Mouse (Mus musculus) liver, adult 2 months (tissue): ENCODE measurements around the gene Gm20605. TPM values are rescaled to one million over a fixed set of nuclear protein-coding genes. Genes with fewer than 3 reads are reported as not detected.
A peak's percentile ranks its signal among the peaks of the same experiment; 100 is the strongest.

Experiments
- DNase-seq: peaks from one replicate; pipeline ENCODE4 v3.0.0-alpha.2; 2011; ENCODE audit warnings: low read depth, low spot score; ENCODE audit errors: extremely low read depth
- H3K27ac ChIP-seq: fragments of 200-500 bp; replicated peaks from 2 replicates; pipeline ENCODE4 v1.5.1; 2012; ENCODE audit warnings: low read depth, mild to moderate bottlenecking, control low read depth, inconsistent platforms, low read length; ENCODE audit not compliant: insufficient read depth
- H3K27me3 ChIP-seq: fragments of 200-500 bp; 2 replicates; pipeline ENCODE4 v1.6.1; 2012; ENCODE audit warnings: mild to moderate bottlenecking, moderate library complexity, low read length, inconsistent platforms; ENCODE audit not compliant: control insufficient read depth, insufficient read depth
- H3K36me3 ChIP-seq: fragments of 200-500 bp; 2 replicates; pipeline ENCODE4 v1.6.1; 2012; ENCODE audit warnings: low read length, inconsistent platforms; ENCODE audit not compliant: control insufficient read depth, insufficient read depth
- H3K4me1 ChIP-seq: fragments of 200-500 bp; 2 replicates; pipeline ENCODE4 v1.6.1; 2011; ENCODE audit warnings: low read length; ENCODE audit not compliant: control insufficient read depth, insufficient read depth
- H3K4me3 ChIP-seq: fragments of 200-500 bp; 2 replicates; pipeline ENCODE4 v1.5.1; 2011; ENCODE audit warnings: low read depth, mild to moderate bottlenecking, control low read depth, low read length, moderate library complexity; ENCODE audit not compliant: insufficient read depth
- H3K79me2 ChIP-seq: fragments of 200-500 bp; 2 replicates; pipeline ENCODE4 v1.6.1; 2012; ENCODE audit warnings: inconsistent platforms, mild to moderate bottlenecking, low read length, moderate library complexity; ENCODE audit not compliant: control insufficient read depth, insufficient read depth
- H3K9ac ChIP-seq: fragments of 200-500 bp; 2 replicates; pipeline ENCODE4 v1.6.1; 2012; ENCODE audit warnings: low read depth, mild to moderate bottlenecking, control low read depth, inconsistent platforms, low read length
- CTCF ChIP-seq: fragments of 200-500 bp; IDR thresholded peaks from 2 replicates; pipeline ENCODE4 v1.5.1; 2011; ENCODE audit warnings: low read depth, low read length, control low read depth
- POLR2A ChIP-seq: fragments of 200-500 bp; IDR thresholded peaks from 2 replicates; pipeline ENCODE4 v1.6.1; 2011; ENCODE audit warnings: low read length, control low read depth; ENCODE audit not compliant: insufficient read depth; ENCODE audit errors: extremely low read depth
- WGBS: fragments of 180-500 bp; shearing (Covaris S2); methylation state at CpG from one replicate; pipeline ENCODE4 v1.1.7; 2018; 5-methylcytosine and 5-hydroxymethylcytosine counted together
- polyA plus RNA-seq: library from polyadenylated mRNA; depleted of rRNA; stranded (reverse); fragments of >200 nt; gene quantifications from 2 replicates; pipeline ENCODE4 v1.2.3, GENCODE M21; 2012
- total RNA-seq: library from RNA; depleted of rRNA; stranded (reverse); fragments of >200 nt; gene quantifications from 2 replicates; pipeline ENCODE4 v1.2.3, GENCODE M21; 2014

Gm20605 gene
- total and polyA plus RNA-seq, 2 experiments, result 0.74 to 5.6 TPM

DNA sequence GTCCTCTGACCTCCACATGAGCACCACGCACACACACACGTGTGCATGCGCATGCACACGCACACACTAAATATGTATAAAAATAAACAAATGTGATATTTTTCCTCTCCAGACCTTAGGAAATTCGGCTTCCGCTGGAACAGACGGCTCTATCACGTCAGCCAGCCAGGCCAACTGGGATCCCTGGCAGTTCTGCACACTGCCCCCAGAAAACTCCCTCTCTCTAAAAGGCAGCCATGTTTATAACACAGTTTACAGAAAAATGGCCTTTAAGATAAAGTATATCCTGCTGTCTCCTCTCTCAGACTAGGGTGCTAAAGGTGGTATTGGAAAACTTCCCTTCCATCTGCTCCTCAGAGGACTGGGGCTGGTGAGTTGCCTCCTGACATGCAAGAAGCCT is 48.9 kb downstream of the Gm20605 start:
- H3K27me3 ChIP-seq, result no peaks in the 10 kb centered on the region
- no peak overlapping the region for H3K9ac ChIP-seq
- H3K4me1 ChIP-seq, result peaks cover 44% of the 10 kb centered on the region
- peaks cover 29% of the 10 kb centered on the region; the same call in 1 of the 2 replicates for H3K79me2 ChIP-seq
- no peaks in the 10 kb centered on the region for H3K36me3 ChIP-seq
- H3K4me3 ChIP-seq, result no peak overlapping the region
- 91% methylated on average over 8 of the region's 8 CpGs for WGBS
- H3K27ac ChIP-seq, result 0 out of 2 replicates have a peak overlapping the region, but pooled peaks have one; percentile 28
- TF ChIP-seq CTCF, result no peak
- TF ChIP-seq POLR2A, result no peak
- no peak for DNase-seq

DNA sequence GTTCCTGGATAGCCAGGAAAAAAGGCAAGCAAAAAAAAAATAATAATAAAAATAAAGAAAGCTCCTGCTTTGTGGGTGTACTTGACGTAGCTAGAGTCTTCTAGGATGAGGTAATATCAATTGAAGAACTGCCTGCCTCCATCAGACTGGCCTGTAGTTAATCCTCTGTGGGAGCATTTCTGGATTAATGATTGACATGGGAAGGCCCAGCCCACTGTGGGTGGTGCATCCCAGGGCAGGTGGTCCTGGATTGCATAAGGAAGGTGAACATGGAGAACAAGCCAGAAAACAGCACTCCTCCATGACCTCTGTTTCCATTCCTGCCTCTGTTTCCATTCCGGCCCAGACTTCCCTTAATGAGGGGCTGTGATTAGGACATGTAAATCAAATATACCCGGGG is 49.8 kb downstream of the Gm20605 start:
- H3K4me3 ChIP-seq, result no peak overlapping the region
- no peaks in the 10 kb centered on the region for H3K36me3 ChIP-seq
- peaks cover 33% of the 10 kb centered on the region; the same call in 1 of the 2 replicates for H3K79me2 ChIP-seq
- H3K27me3 ChIP-seq, result no peaks in the 10 kb centered on the region
- no peak for TF ChIP-seq POLR2A
- TF ChIP-seq CTCF, result no peak
- DNase-seq, result peak; percentile 70
- H3K9ac ChIP-seq, result no peak overlapping the region
- H3K4me1 ChIP-seq, result peaks cover 35% of the 10 kb centered on the region
- WGBS, result 52% methylated on average over 3 of the region's 3 CpGs
- peak overlapping the region; percentile 46 for H3K27ac ChIP-seq

DNA sequence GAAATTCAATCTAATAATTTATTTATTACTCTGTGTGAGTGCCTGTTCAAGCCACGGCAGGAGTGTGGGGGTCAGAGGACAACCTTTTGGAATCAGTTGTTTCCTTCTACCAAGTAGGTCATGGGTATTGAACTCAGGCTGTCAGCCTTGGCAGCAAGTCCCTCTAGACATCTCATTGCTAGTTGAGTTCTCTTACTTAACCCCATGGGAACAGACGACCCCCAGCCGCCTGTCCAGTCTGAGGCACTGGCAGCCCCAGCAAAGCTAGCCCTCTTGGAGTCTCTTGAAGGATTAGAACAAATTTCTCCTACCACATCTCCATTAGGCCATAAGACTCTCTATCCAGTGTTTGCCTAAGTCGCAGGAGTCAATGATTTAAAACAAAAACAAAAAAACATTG is 50.8 kb downstream of the Gm20605 start:
- TF ChIP-seq POLR2A (no peak), CTCF (no peak)
- H3K27me3 ChIP-seq, result no peaks in the 10 kb centered on the region
- WGBS, result 27% methylated on average over 4 of the region's 4 CpGs
- no peak overlapping the region for H3K4me3 ChIP-seq
- peak overlapping the region; percentile 62 for H3K27ac ChIP-seq
- no peak overlapping the region for H3K9ac ChIP-seq
- no peaks in the 10 kb centered on the region for H3K36me3 ChIP-seq
- H3K79me2 ChIP-seq, result peaks cover 33% of the 10 kb centered on the region; the same call in 1 of the 2 replicates
- peak; percentile 77 for DNase-seq
- H3K4me1 ChIP-seq, result peaks cover 33% of the 10 kb centered on the region

DNA sequence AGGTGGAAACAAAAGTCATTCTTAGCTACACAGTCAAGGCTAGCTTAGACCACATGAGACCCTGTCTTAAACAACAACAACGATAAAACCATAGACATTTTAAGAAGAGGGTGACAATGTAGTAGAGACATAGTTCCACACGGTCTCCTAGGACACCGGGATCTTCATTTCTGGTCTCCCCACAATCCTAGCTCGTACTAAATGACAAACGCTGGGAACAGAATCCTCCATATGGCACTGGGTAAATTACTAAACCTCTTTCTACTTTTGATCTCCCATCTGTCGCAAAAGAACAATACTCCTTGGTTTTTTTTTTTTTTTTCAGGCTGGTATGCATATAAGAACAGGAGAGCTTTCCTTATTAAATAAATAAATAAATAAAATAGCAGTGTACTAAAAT is 53.6 kb downstream of the Gm20605 start:
- H3K79me2 ChIP-seq, result peaks cover 27% of the 10 kb centered on the region; the same call in 1 of the 2 replicates
- H3K27ac ChIP-seq, result 0 out of 2 replicates have a peak overlapping the region, but pooled peaks have one; percentile 5
- no peak for DNase-seq
- TF ChIP-seq POLR2A (no peak), CTCF (no peak)
- H3K4me3 ChIP-seq, result no peak overlapping the region
- H3K9ac ChIP-seq, result no peak overlapping the region
- WGBS, result 79% methylated on average over 6 of the region's 6 CpGs
- H3K4me1 ChIP-seq, result peaks cover 18% of the 10 kb centered on the region
- H3K27me3 ChIP-seq, result no peaks in the 10 kb centered on the region
- no peaks in the 10 kb centered on the region for H3K36me3 ChIP-seq

DNA sequence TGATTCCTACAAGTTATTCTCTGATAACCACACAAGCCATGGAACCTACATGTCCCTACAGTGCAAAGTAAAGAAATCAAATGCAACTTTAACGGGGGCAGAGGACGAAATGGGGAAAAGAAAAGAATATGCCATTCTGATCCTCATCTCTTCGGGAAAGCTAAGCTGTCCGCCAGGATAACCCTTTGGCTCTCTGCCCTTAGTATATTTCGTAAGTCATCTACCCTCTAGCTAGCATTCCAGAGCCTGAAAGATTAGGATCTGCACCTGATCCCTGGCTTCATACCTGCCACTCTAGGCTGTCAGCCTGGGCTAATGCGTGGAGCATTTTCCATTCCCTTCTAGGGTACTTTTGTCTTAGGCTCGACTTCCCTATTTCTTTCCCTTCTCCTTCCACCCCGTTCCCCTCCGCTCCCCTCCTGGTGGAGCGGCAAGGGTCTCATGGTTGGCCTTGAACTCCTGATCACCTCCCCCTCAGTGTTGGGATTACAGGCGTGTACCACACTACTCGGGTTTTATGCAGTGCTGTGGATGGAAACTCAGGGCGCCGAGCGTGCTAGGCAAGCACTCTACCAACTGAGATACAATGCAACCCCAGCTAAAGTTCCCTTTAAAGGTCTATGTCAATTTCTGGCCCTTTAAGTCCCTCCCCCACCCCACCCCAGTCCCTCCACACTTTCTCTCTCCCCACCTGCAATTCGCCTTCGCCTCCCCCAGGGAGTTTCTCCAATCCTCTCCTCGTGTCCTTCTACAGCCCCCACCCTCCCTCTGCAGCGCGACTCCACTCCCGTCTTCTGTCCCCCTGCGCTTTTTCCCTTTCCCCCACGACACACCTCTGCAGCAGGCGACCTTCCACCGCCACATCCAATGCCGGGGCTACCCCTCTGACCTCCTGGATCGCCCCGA is 54.7 kb downstream of the Gm20605 start:
- no peaks in the 10 kb centered on the region for H3K27me3 ChIP-seq
- no peaks in the 10 kb centered on the region for H3K36me3 ChIP-seq
- peak overlapping the region; percentile 90 for H3K27ac ChIP-seq
- peaks cover 15% of the 10 kb centered on the region for H3K4me1 ChIP-seq
- DNase-seq, result peak; percentile 94
- no peak for TF ChIP-seq POLR2A
- no peak for TF ChIP-seq CTCF
- peaks cover 17% of the 10 kb centered on the region; the same call in 1 of the 2 replicates for H3K79me2 ChIP-seq
- peak overlapping the region; percentile 86 for H3K9ac ChIP-seq
- 2% methylated on average over 28 of the region's 28 CpGs for WGBS
- peak overlapping the region; percentile 81 for H3K4me3 ChIP-seq
